Mouse (Mus musculus): Measurements from ENCODE around the gene BC051665.
A peak's percentile ranks its signal among the peaks of the same experiment; 100 is the strongest.

BC051665 gene

DNA sequence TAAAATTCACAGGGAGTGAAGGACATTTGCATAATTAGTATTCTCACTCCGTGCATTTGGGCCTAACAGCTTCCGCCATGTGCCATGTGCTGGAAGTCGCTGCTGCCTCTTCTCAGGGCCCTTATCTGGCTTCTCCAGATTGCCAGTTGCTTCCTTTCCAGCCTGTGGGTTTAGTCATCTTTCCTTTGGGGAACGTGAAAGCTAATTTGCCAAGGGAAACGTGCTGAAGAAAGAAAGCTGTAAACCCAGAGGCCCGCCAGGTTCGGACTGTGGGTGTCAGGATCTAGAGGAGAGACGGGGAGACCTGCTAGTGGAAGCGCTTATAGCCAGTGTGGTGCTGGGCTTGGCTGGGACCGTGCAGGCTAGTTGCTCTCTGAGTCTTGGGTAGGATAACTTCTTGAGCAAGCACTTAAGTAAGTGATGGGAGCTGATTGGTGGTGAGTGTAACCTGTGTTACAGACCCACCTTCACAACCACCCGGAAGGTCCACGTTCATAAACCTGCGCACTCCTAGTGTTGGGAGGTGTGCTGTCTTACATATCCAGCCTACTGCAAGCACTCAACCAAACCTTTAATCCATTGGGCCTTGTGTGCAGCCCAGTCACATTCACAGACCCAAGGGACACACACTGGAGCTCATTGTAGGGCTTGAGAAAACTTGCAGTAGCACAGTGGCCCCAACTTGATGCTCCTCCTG lies 42.6 kb downstream of the BC051665 start:
- no peak for DNase-seq (ENCODE audit: low spot score in 2 of 2)

DNA sequence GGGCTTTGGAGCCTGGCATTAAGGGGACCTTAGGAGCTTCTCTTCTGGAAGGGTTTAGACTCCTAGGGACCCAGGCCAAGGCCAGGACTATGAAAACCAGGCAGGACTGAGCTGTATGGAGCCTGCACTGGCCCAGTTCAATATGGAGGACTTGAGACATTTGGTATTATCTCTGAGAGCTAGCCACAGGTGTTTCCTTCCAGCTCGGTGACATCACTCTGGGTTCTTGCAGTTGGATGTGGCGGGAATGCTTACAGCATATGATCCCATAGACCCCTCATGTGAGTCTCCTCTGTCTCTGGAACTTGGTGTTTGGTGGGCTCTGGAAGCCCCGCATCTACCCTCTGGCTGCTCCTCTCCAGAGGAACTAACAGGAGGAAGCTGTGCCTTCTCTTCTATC lies 43.6 kb downstream of the BC051665 start:
- DNase-seq (ENCODE audit: low spot score in 2 of 2), result no peak

DNA sequence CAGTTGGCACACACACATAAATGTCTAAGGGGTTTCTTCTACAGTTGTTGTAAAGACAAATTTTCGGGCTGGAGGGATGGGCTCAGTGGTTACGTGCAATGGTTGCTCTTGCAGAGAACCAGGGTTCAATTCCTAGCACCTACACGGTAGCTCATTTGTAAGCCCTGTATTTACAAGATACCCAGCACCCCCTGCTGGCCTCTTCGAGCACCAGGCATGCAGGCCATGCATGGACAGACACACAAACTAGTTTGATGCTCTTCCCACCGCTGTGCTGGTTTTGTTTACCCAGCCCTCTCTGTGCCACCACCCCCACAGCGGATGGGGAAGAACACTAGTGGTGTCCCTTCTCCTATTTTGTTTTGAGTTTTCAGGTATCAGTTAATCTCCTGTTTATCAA lies 45.9 kb downstream of the BC051665 start:
- no peak for DNase-seq (ENCODE audit: low spot score in 2 of 2)

DNA sequence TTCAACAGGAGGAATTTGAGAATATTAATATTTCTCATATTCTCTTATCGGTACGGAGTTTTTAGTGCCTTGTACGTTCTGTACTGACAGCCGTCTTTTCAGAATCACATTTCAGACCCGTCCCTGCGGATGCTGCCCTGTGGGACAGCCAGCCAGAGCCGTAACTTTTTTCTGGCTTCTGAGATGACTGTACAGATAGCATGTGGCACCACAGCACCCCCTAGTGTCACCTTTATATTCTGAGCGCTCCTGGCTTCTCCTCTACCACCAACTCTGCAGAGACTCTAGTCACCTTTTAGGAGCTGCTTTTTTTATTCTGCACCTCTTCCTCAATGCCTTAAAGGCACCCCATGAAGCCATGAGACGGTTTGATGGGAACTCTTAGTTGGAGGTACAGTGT lies 47.7 kb downstream of the BC051665 start:
- DNase-seq (ENCODE audit: low spot score in 2 of 2), result peak; percentile 76 to 82

DNA sequence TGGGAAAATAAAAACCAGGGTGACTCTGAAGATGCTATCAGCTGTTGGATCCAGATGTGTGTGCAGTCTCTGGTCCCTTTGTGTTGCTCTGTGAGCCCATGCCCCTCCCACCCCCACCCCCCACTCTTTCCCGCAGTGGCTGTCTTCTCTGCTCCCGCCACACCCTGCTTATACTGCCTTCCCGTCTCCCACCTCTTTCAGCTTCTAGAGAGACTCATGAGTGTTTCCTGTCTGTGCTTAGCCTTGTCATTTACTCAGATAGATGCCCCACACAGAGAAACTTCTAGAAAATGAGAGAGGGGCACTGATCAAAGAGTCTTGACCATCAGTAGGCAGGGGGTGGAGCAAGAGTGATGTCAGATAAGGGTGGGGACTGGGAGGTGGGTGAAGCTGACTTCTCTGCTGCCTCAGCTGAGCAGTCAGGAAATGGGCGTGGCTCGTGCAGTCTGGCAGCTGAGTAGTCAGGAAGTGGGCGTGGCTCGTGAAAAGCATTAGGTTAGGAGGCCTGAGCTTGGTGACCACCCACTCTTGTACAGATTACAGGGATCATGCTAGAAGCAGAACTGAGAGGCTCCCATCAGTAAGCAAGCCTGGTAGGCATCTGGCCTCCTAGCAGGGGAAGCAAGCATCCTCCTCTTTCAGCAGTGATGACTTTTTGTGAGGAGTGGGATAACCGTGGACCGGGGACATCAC lies 48.4 kb downstream of the BC051665 start:
- peak; percentile 55 to 60 for DNase-seq (ENCODE audit: low spot score in 2 of 2)

DNA sequence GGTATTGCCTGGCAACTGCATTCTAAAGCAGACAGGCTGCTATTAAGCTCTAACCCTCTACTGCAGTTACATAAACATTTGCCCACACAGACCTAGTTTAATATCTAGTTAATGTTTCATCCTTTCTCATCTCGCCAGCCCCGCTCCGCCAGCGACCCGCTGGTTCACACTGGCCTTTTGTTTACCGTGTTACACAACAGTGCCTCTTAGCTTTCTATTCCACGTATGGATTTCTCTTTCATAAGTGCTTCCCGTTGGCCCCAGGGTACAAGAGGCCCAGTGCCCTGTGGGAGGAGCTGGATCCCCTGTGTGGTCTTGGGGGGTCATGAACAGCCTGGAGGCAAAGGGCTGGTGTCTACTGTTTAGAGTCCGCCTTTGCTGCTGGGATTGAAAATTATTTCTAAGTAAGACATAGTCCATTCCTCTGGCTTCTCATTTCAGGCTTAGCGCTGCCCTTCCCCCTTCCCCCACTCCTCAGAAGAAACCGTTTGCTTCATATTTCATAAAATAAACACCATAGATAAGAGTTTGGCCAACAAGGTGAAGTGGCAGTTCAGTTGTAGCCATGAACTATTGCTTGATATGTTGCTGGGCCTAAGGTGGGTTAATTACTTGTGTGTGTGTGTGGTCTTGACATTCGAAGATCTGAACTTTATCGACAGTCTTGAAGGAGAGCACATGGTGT lies 49.6 kb downstream of the BC051665 start:
- no peak for DNase-seq (ENCODE audit: low spot score in 2 of 2)

DNA sequence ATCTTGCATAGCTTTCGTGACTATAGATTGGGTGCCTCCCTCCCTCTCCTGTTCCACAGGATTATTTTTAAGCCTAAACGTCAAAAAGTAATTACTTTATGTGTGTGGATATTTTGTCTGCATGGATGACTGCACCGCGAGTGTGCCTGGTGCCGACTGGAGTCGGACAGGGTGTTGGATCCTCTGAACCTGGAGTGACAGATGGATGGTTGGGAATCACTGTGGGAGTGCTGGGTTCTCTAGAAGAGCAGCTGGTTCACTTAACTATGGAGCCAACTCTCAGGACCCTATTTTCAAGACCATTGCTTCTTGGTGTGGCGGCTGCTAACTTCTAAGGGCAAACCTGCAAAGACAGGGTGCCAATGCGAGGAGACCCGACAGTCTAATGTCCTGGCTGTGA lies 50.9 kb downstream of the BC051665 start:
- DNase-seq (ENCODE audit: low spot score in 2 of 2), result no peak
